1 mouse cellular context compared by ENCODE assay signal in the genomic region with DNA sequence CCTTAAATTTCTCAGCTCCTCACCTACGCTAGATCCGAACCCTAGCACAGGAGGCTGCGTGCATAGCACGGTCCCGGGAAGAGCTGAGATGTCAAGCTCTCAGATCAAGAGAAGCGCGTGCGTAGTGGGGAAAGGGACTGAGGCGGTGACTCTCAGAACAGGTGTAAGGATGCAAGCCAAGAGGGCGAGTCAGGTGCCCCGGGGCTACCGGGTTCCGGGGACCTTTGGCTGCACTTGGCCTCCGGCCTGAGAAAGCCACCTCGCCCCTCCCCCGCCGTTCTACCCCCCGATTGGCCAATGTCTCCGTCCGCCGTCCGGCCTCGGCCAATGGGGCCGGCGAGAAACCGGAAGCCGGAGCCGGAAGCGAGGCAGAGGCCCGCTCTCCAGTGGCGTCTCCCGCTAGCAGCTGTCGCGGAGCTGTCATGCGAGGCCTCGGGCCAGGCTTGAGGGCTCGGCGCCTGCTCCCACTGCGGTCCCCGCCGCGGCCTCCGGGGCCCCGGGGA.
TF ChIP-seq lines count a peak whose summit lies in the region.

A gene (plus strand): TSS at position 355 of the 503 bp plus-strand sequence.

TF ChIP-seq in MEL, 35 proteins besides CTCF, POLR2A, EP300 and RAD21 (continued from another document):
- no peak for TF ChIP-seq TAL1 (IDR thresholded peaks at IDR 0.05; ENCODE audit: low read length)
- peak; percentile 54; the same call in 1 of the 2 replicates for TF ChIP-seq NRF1 (IDR thresholded peaks at IDR 0.05; ENCODE audit: insufficient read depth, low read depth, low read length, poor library complexity, severe bottlenecking)
- TF ChIP-seq GATA1 (IDR thresholded peaks at IDR 0.05; ENCODE audit: low read depth, low read length), result no peak
- TF ChIP-seq ELF1 (IDR thresholded peaks at IDR 0.05; ENCODE audit: low read depth, low read length), result peak; percentile 83
- TF ChIP-seq JUND (IDR thresholded peaks at IDR 0.05; ENCODE audit: low read depth, low read length), result no peak
- peak; percentile 82 for TF ChIP-seq HCFC1 (IDR thresholded peaks at IDR 0.05; ENCODE audit: low read depth, low read length)
